Mouse (Mus musculus): ENCODE measurements around the gene Ppp2r3a. TPM values are rescaled to one million over a fixed set of nuclear protein-coding genes. Genes with fewer than 3 reads are reported as not detected.
A peak's percentile ranks its signal among the peaks of the same experiment; 100 is the strongest.

The Ppp2r3a gene
- polyA plus RNA-seq, 1 experiment from 2014 or later, result 13.8 TPM

DNA sequence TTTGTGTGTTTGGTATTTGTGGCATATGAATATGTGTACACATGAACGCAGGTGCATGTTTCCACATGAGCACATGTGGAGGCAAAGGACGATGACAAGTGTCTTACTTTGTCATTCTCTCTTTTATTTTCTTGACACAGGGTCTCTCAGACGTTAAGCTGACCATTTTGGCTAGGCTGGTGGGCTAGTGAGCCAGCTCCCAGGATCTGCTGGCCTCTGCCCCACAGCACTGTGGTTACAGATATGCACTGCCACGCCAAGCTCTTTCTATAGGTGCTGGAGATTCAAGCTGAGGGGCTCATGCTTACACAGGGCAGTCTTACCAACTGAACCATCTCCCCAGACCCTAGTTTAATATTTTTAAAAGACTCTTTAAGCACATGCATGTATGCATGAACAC lies 45.1 kb downstream of the Ppp2r3a start:
- H3K4me1 ChIP-seq (replicated peaks), result no peaks in the 10 kb centered on the region
- WGBS, result 84% methylated on average over 4 of the region's 4 CpGs
- H3K27me3 ChIP-seq, result no peaks in the 10 kb centered on the region
- no peak for ATAC-seq (ENCODE audit: insufficient number of reproducible peaks, insufficient read depth, low FRiP score, low TSS enrichment, low read depth)
- 0 out of 2 replicates have a peak, but pooled peaks cover 5% of the 10 kb centered on the region for H3K36me3 ChIP-seq
- no peak overlapping the region for H3K9ac ChIP-seq (replicated peaks)
- H3K4me2 ChIP-seq, result no peak overlapping the region
- no peaks in the 10 kb centered on the region for H3K9me3 ChIP-seq
- no peak overlapping the region for H3K4me3 ChIP-seq (replicated peaks)
- H3K27ac ChIP-seq, result no peak overlapping the region

DNA sequence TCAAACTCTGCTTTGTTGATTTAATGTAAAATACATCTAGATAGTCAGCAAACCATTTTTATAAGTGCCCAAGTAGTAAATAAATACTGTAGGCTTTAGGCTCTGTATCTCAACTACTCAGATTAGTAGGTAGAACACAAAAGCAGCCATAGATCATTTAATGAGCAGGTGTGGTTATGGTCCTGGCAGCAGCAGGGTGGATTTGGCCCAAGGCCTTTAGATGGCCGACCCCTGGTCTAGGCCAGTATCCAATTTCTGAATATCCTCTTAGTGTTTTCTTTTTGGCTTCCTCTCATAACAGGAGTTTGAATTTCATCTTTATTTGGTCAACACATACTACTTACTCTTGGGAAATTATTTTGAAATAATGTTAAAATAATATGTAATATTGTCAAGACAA lies 46.4 kb downstream of the Ppp2r3a start:
- no peaks in the 10 kb centered on the region for H3K36me3 ChIP-seq
- H3K27me3 ChIP-seq, result no peaks in the 10 kb centered on the region
- H3K4me3 ChIP-seq (replicated peaks), result no peak overlapping the region
- H3K4me1 ChIP-seq (replicated peaks), result peaks cover 9% of the 10 kb centered on the region
- no peak overlapping the region for H3K27ac ChIP-seq
- no peak overlapping the region for H3K4me2 ChIP-seq
- WGBS, result 59% methylated on average over 1 of the region's 1 CpGs
- no peak overlapping the region for H3K9ac ChIP-seq (replicated peaks)
- no peaks in the 10 kb centered on the region for H3K9me3 ChIP-seq
- no peak for ATAC-seq (ENCODE audit: insufficient number of reproducible peaks, insufficient read depth, low FRiP score, low TSS enrichment, low read depth)

DNA sequence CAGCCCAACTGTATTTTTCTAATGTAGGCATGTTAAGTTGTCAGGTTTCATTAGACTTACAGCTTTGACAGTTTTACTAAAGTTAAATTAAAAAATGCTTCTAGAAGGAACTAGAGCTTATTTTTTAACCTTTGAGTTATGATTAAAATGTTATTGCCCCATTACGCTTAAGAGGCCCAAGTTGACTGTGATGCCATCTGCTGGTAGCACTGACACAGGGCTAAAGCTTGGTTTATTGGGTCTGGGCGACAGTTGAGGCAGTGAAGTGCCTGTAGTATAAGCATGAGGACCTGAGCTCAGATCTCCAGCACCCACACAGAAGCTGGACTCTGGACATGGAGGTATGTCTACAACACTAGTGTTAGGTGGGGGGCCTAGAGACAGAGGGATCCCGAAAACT lies 47.5 kb downstream of the Ppp2r3a start:
- 85% methylated on average over 3 of the region's 3 CpGs for WGBS
- no peaks in the 10 kb centered on the region for H3K27me3 ChIP-seq
- no peak overlapping the region for H3K9ac ChIP-seq (replicated peaks)
- H3K4me2 ChIP-seq, result no peak overlapping the region
- no peaks in the 10 kb centered on the region for H3K36me3 ChIP-seq
- H3K4me3 ChIP-seq (replicated peaks), result no peak overlapping the region
- ATAC-seq (ENCODE audit: insufficient number of reproducible peaks, insufficient read depth, low FRiP score, low TSS enrichment, low read depth), result no peak
- H3K4me1 ChIP-seq (replicated peaks), result peaks cover 9% of the 10 kb centered on the region
- H3K27ac ChIP-seq, result no peak overlapping the region
- no peaks in the 10 kb centered on the region for H3K9me3 ChIP-seq

DNA sequence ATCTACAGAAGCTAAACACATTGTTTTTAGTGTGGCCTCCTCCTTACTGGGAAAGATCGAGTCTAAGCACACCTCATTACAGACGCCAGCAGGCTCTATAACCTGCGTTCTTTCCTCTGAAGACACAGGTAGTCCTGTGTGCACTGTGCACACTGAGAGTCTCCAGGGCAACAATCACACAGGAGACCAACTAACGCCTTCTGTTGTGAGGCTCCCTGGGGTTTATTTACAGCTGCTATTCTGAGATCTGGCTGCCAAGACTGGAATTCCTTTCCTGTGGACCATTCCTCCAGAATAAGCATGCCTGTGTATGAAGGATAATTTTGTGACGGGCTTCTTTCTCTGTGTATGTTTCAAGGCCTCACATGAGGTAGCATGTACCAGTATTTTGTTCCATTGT lies 51.0 kb downstream of the Ppp2r3a start:
- Histone ChIP-seq H3K4me3 (replicated peaks) (no peak overlapping the region), H3K9me3 (no peaks in the 10 kb centered on the region), H3K27me3 (no peaks in the 10 kb centered on the region), H3K36me3 (no peaks in the 10 kb centered on the region), H3K27ac (peak overlapping the region; percentile 47; the same call in 1 of the 2 replicates), H3K9ac (replicated peaks) (no peak overlapping the region), H3K4me1 (replicated peaks) (peaks cover 9% of the 10 kb centered on the region), H3K4me2 (no peak overlapping the region)
- 22% methylated on average over 5 of the region's 5 CpGs for WGBS
- ATAC-seq (ENCODE audit: insufficient number of reproducible peaks, insufficient read depth, low FRiP score, low TSS enrichment, low read depth), result 0 out of 2 replicates have a peak, but pooled peaks have one; percentile 47

DNA sequence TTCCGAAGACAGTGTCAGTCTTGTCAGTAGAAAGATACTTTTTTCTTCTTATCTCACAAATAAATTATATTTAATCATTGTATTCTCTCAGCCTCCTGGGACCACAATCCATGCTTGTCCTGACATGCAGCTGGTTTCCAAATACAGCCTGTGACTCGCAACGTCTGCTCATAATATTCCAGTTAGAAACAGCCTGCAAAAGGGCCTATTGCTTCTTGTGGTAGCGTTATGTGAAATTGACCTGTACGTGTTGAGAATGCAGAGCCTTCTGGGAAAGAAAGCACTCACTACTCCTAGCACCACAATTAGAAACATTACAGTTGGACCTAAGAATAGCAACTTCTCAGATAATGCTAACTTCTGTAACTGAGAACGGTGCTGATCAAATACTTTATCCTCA lies 52.8 kb downstream of the Ppp2r3a start:
- Histone ChIP-seq H3K4me1 (replicated peaks) (peaks cover 9% of the 10 kb centered on the region), H3K27me3 (no peaks in the 10 kb centered on the region), H3K4me3 (replicated peaks) (no peak overlapping the region), H3K9ac (replicated peaks) (no peak overlapping the region), H3K27ac (no peak overlapping the region), H3K4me2 (no peak overlapping the region), H3K36me3 (no peaks in the 10 kb centered on the region), H3K9me3 (no peaks in the 10 kb centered on the region)
- 69% methylated on average over 6 of the region's 6 CpGs for WGBS
- ATAC-seq (ENCODE audit: insufficient number of reproducible peaks, insufficient read depth, low FRiP score, low TSS enrichment, low read depth), result no peak

DNA sequence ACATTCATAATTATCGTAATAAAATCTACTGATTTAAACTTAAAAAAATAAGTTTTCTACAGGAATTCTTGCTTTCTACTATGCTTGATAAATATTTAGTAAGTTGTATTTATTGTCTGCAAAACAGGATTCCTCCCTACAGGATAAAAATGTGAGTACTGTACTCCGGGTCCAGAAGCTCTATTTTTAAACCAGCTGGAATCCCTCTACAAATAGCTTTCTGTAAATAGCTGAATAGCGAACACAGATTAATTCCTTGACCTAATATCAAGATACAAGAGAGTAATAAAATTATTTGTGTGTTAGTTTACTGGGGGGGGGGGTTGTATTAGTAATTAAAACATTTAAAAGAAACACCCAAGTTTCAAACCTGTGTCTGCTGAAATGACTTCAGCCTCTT lies 53.3 kb downstream of the Ppp2r3a start:
- Histone ChIP-seq H3K4me2 (no peak overlapping the region), H3K4me3 (replicated peaks) (no peak overlapping the region), H3K27me3 (no peaks in the 10 kb centered on the region), H3K4me1 (replicated peaks) (peaks cover 9% of the 10 kb centered on the region), H3K36me3 (no peaks in the 10 kb centered on the region), H3K27ac (no peak overlapping the region), H3K9ac (replicated peaks) (no peak overlapping the region), H3K9me3 (no peaks in the 10 kb centered on the region)
- no peak for ATAC-seq (ENCODE audit: insufficient number of reproducible peaks, insufficient read depth, low FRiP score, low TSS enrichment, low read depth)
- WGBS, result 93% methylated on average over 3 of the region's 3 CpGs

DNA sequence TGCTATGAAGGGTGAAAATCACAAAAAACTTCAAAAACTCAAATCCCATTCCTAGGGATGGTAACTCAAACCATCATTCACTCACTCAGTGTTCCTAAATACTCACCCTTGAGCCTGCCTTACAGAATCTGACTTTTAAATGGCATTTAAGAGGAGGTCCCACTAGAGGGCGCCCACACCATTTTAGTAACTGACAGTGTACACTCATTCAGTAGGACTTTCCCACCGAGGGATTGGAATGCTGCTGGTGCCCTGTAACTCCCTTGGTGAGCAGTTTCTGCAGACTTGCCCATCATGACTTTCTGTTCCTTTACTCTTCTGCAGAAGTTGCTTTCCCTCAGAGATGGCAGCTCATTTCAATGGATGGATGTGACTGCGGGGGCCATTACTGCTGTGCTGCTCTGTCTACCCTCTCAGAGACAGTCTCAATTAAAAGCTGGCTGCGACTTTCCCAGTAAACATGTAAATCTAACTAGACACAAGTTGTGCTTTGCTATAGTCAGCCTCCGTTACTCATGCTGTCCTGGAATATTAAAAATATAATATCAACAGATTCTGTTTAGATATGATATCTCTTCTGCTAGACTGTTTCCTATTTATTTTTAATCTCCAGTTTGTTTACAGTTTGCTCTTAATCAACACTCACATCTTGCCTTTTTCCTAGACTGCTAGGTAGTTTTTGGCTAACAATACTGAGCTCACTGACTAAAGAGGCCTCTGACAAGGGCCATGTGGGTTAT lies 69.5 kb downstream of the Ppp2r3a start:
- Histone ChIP-seq H3K4me1 (replicated peaks) (no peaks in the 10 kb centered on the region), H3K27me3 (no peaks in the 10 kb centered on the region), H3K9ac (replicated peaks) (no peak overlapping the region), H3K9me3 (no peaks in the 10 kb centered on the region), H3K4me2 (no peak overlapping the region), H3K27ac (no peak overlapping the region), H3K36me3 (peaks cover 35% of the 10 kb centered on the region), H3K4me3 (replicated peaks) (no peak overlapping the region)
- WGBS, result 45% methylated on average over 5 of the region's 5 CpGs
- peak; percentile 71; the same call in 1 of the 2 replicates for ATAC-seq (ENCODE audit: insufficient number of reproducible peaks, insufficient read depth, low FRiP score, low TSS enrichment, low read depth)

DNA sequence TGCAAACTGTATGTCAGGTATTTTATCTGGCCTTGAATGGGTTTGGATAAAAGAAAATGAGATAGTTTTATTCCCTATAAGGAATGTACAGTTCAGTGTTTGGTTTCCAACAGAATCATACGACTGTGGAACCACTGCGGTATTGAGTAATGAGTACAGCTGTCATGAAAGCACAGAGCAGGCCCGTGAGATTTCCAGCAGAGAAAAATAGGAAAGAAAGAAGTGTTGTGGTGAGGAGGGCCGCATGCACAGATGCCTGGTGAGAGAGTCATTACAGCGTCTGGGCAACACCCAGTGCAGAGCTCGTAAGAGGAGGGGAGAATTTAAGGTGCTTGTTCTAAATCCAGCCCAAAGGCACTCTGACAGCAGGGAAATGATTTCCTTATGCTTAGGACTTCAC lies 70.3 kb downstream of the Ppp2r3a start:
- Histone ChIP-seq H3K4me1 (replicated peaks) (no peaks in the 10 kb centered on the region), H3K9me3 (no peaks in the 10 kb centered on the region), H3K9ac (replicated peaks) (no peak overlapping the region), H3K4me3 (replicated peaks) (no peak overlapping the region), H3K4me2 (no peak overlapping the region), H3K27ac (no peak overlapping the region), H3K27me3 (no peaks in the 10 kb centered on the region), H3K36me3 (peaks cover 39% of the 10 kb centered on the region)
- no peak for ATAC-seq (ENCODE audit: insufficient number of reproducible peaks, insufficient read depth, low FRiP score, low TSS enrichment, low read depth)
- WGBS, result 63% methylated on average over 6 of the region's 6 CpGs

DNA sequence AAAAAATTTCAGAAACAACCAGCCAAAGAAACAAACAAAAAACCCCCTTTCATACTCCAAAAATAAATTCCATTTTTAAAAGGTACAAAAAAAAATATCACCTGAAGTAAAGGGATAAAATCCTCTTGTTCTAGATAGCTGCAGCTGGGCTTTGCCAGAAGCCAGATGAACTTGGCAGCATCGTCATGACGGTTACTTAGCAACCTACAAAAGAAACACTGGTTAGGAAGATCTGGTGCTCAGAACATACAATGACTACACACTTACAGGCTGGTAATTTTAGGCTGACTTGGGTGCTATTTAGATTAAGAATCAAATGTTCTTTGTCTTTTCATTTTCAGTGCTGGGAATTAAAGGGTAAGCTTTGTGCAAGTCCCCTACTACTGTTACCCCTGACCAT lies 71.4 kb downstream of the Ppp2r3a start:
- Histone ChIP-seq H3K9ac (replicated peaks) (no peak overlapping the region), H3K4me3 (replicated peaks) (no peak overlapping the region), H3K4me1 (replicated peaks) (no peaks in the 10 kb centered on the region), H3K27ac (no peak overlapping the region), H3K9me3 (no peaks in the 10 kb centered on the region), H3K36me3 (peaks cover 35% of the 10 kb centered on the region), H3K4me2 (no peak overlapping the region), H3K27me3 (no peaks in the 10 kb centered on the region)
- no peak for ATAC-seq (ENCODE audit: insufficient number of reproducible peaks, insufficient read depth, low FRiP score, low TSS enrichment, low read depth)
- WGBS, result 92% methylated on average over 2 of the region's 2 CpGs

DNA sequence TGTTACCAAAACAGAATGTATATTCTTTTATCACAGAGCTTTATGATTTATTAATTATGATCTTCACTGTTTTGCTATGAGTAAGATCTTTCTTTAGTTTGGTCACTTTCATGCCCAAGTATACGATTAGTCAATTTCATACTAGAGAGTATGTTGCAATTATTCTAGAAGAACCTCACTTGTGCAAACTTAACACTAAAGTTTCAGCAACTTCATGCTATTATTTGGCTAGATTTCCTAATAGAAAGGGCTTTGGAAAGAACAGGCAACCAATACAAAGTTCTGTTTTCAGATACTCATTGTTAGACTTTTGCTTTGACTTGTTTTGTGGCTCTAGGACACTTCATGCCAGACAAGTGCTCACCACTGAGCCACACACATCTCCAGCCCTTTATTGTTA lies 91.0 kb downstream of the Ppp2r3a start:
- no peak for ATAC-seq (ENCODE audit: insufficient number of reproducible peaks, insufficient read depth, low FRiP score, low TSS enrichment, low read depth)
- H3K36me3 ChIP-seq, result 0 out of 2 replicates have a peak, but pooled peaks cover 2% of the 10 kb centered on the region
- no peaks in the 10 kb centered on the region for H3K4me1 ChIP-seq (replicated peaks)
- no peak overlapping the region for H3K4me2 ChIP-seq
- H3K9ac ChIP-seq (replicated peaks), result no peak overlapping the region
- H3K27me3 ChIP-seq, result no peaks in the 10 kb centered on the region
- WGBS, result 95% methylated on average over 1 of the region's 1 CpGs
- no peaks in the 10 kb centered on the region for H3K9me3 ChIP-seq
- no peak overlapping the region for H3K4me3 ChIP-seq (replicated peaks)
- no peak overlapping the region for H3K27ac ChIP-seq

DNA sequence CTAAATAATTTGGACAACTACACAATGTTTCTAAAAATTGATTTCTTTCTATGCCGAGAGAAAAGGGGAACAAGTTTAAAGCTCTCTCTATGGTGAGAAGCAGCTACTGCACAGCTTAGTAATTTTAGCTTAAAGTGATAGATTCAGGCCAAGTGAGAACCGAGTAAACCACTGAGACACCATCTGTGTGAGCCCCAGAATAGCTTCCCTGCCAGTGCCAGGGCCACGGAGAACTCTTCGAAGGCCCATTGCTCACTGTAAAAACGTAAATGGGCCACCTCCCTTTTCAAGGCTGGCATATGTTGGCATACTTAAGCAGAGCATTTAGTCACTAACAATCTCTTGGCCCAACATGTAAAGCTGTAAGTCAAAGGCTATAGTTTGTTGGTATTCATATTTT lies 91.5 kb downstream of the Ppp2r3a start:
- H3K27ac ChIP-seq, result no peak overlapping the region
- H3K4me1 ChIP-seq (replicated peaks), result no peaks in the 10 kb centered on the region
- no peaks in the 10 kb centered on the region for H3K9me3 ChIP-seq
- no peaks in the 10 kb centered on the region for H3K27me3 ChIP-seq
- WGBS, result 74% methylated on average over 5 of the region's 5 CpGs
- H3K36me3 ChIP-seq, result 0 out of 2 replicates have a peak, but pooled peaks cover 2% of the 10 kb centered on the region
- H3K4me2 ChIP-seq, result no peak overlapping the region
- ATAC-seq (ENCODE audit: insufficient number of reproducible peaks, insufficient read depth, low FRiP score, low TSS enrichment, low read depth), result no peak
- no peak overlapping the region for H3K4me3 ChIP-seq (replicated peaks)
- no peak overlapping the region for H3K9ac ChIP-seq (replicated peaks)

DNA sequence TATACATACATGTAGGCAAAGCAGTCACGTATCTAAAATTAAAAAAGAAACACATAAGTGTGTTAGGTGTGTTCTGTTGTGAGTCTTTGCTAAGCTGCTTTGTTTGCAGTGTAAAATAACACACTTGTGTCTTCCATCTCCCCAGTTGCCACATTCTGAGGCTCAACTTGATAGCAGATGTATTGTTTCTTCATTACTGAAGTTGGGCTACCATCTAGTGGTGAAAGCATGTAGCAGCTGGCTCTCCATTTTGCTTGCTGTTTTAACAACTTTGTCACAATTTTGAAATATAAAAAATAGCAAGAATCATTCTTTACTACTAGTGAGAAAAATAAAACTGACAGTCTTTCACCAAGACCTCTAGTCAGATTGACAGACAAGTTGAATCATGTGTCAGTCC lies 92.2 kb downstream of the Ppp2r3a start:
- H3K36me3 ChIP-seq, result 0 out of 2 replicates have a peak, but pooled peaks cover 2% of the 10 kb centered on the region
- no peak overlapping the region for H3K4me2 ChIP-seq
- WGBS, result 92% methylated on average over 1 of the region's 1 CpGs
- H3K4me1 ChIP-seq (replicated peaks), result no peaks in the 10 kb centered on the region
- H3K9me3 ChIP-seq, result no peaks in the 10 kb centered on the region
- H3K4me3 ChIP-seq (replicated peaks), result no peak overlapping the region
- H3K27ac ChIP-seq, result no peak overlapping the region
- no peak overlapping the region for H3K9ac ChIP-seq (replicated peaks)
- ATAC-seq (ENCODE audit: insufficient number of reproducible peaks, insufficient read depth, low FRiP score, low TSS enrichment, low read depth), result no peak
- no peaks in the 10 kb centered on the region for H3K27me3 ChIP-seq
